Mouse (Mus musculus) neural tube, embryonic 11.5 days (tissue): Measurements from ENCODE around the gene Six2. TPM values are rescaled to one million over a fixed set of nuclear protein-coding genes. Genes with fewer than 3 reads are reported as not detected.

Experiments
- ATAC-seq: fragments of 200-750 bp; cut with Nextera tagmentation; 2 replicates; pipeline ENCODE4 v1.8.0; 2017; ENCODE audit warnings: moderate number of reproducible peaks, mild to moderate bottlenecking, moderate TSS enrichment, moderate library complexity; ENCODE audit not compliant: insufficient read depth, low FRiP score, low TSS enrichment
- DNase-seq: peaks from one replicate; pipeline ENCODE4 v3.0.0-alpha.2; 2015; ENCODE audit warnings: low spot score
- H3K27ac ChIP-seq: fragments of 300-500 bp; sonication (generic); 2 replicates; pipeline ENCODE4 v1.5.1; 2014; ENCODE audit warnings: low read depth, mild to moderate bottlenecking, low read length
- H3K27me3 ChIP-seq: fragments of 300-500 bp; sonication (generic); 2 replicates; pipeline ENCODE4 v1.6.1; 2014; ENCODE audit warnings: mild to moderate bottlenecking, low read length, mixed read lengths; ENCODE audit not compliant: control insufficient read depth, insufficient read depth
- H3K36me3 ChIP-seq: fragments of 300-500 bp; sonication (generic); 2 replicates; pipeline ENCODE4 v1.6.1; 2014; ENCODE audit warnings: mild to moderate bottlenecking, low read length, moderate library complexity, mixed read lengths; ENCODE audit not compliant: control insufficient read depth, insufficient read depth
- H3K4me1 ChIP-seq: fragments of 300-500 bp; sonication (generic); 2 replicates; pipeline ENCODE4 v1.6.1; 2014; ENCODE audit warnings: low read length, mixed read lengths; ENCODE audit not compliant: control insufficient read depth, insufficient read depth
- H3K4me2 ChIP-seq: fragments of 300-500 bp; sonication (generic); 2 replicates; pipeline ENCODE4 v1.6.1; 2014; ENCODE audit warnings: low read depth, mild to moderate bottlenecking, moderate library complexity
- H3K4me3 ChIP-seq: fragments of 300-500 bp; sonication (generic); 2 replicates; pipeline ENCODE4 v1.5.1; 2014; ENCODE audit warnings: low read depth, low read length
- H3K9ac ChIP-seq: fragments of 300-500 bp; sonication (generic); 2 replicates; pipeline ENCODE4 v1.6.1; 2014; ENCODE audit warnings: mild to moderate bottlenecking, low read length
- H3K9me3 ChIP-seq: fragments of 300-500 bp; sonication (generic); 2 replicates; pipeline ENCODE4 v1.6.1; 2016; ENCODE audit warnings: low read length; ENCODE audit not compliant: control insufficient read depth
- WGBS: fragments of 180-500 bp; shearing (Covaris S2); extraction: QIAGEN DNeasy Blood & Tissue Kit; methylation state at CpG from one replicate; pipeline ENCODE4 v1.1.7; 2014; 5-methylcytosine and 5-hydroxymethylcytosine counted together
- polyA plus RNA-seq: library from polyadenylated mRNA; unstranded; fragments of >200 nt; fragmentation: Nextera tagmentation; extraction: Ambion mirVana; gene quantifications from 2 replicates; pipeline ENCODE4 v1.2.1, GENCODE M21; 2014

Gene Six2
- 1.5 and 2.1 TPM in 2 replicates for polyA plus RNA-seq

DNA sequence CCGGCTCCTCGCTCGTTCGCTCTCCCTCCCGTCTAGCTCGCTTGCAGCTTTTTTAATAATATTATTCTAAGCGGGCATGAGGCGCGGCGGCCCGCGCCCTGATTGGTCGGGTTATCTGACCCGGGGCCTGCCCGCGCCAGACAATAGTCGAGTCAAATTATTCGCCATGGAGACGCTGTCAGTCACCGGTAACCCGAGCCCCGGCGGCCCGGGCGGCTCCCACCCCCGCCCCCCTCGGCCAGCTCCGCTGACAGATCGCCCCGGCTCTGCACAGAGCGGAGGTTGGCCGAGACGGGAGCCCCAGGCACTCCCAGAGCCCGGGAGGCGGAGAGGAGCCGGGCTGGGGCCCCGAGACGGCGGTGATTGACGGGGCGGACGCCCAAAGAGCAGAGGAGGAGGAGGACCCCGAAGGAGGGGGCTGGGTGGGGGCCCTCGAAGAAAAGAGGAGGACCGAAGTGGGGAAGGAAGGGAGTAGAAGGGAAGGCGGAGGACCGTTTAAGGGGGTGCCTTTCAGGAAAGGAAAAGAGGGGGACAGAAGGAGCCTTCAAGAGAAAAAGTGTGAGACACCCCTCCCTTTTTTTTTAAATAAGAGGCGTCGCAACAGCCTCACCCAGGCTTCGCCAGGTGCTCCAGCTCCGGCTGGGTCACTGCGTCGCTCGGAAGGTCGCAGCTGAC, at the start of gene Six2:
TSS of gene Six2 (minus strand) at position 39 of the 675 bp plus-strand sequence.
- Histone ChIP-seq H3K27me3 (peaks cover 91% of the 10 kb centered on the region), H3K4me2 (peak within 1 kb of the TSS; percentile 58), H3K9me3 (no peaks in the 10 kb centered on the region), H3K4me1 (peaks cover 10% of the 10 kb centered on the region; the same call in 1 of the 2 replicates), H3K4me3 (peak within 1 kb of the TSS; percentile 39), H3K36me3 (no peaks in the 10 kb centered on the region), H3K9ac (no peak within 1 kb of the TSS), H3K27ac (no peak within 1 kb of the TSS)
- ATAC-seq: peak; percentile 89
- under 1% methylated on average over 52 of the region's 55 CpGs for WGBS
- DNase-seq: peak; percentile 93

GRCm38 (mm10) chr17:85737090-85737780, 49.2 kb upstream of the Six2 start:
- no peaks in the 10 kb centered on the region for H3K27me3 ChIP-seq
- no peaks in the 10 kb centered on the region for H3K9me3 ChIP-seq
- no peak overlapping the region for H3K4me3 ChIP-seq
- ATAC-seq: no peak
- no peaks in the 10 kb centered on the region for H3K36me3 ChIP-seq
- H3K9ac ChIP-seq: no peak overlapping the region
- no peak overlapping the region for H3K27ac ChIP-seq
- no peak overlapping the region for H3K4me2 ChIP-seq
- DNase-seq: peak; percentile 40
- H3K4me1 ChIP-seq: no peaks in the 10 kb centered on the region
- 36% methylated on average over 16 of the region's 19 CpGs for WGBS

DNA sequence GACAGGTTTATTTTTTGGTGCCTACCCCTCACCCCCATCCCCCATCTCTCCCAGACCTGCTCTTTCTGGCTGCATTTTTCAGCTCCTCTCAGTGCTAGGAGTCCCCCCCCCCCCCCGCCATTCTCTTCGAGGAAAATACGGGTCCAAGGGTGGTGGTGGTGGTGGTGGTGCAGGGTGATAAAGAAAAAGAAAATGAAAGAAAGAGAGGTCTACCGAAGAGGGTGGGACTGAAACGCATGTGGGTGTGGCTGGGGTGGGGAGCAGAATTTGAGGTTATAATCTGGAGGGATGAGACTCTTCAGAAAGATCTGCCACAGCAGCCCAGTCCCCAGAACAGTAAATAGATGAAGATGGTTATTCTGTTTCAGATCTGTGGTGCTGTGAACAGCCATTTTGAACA, 43.3 kb upstream of the Six2 start:
- no peak for ATAC-seq
- 92% methylated on average over 5 of the region's 5 CpGs for WGBS

GRCm38 (mm10) chr17:85730231-85731015, 42.3 kb upstream of the Six2 start:
- no peak overlapping the region for H3K4me3 ChIP-seq
- H3K4me1 ChIP-seq: no peaks in the 10 kb centered on the region
- no peaks in the 10 kb centered on the region for H3K9me3 ChIP-seq
- ATAC-seq: no peak
- no peak for DNase-seq
- no peak overlapping the region for H3K4me2 ChIP-seq
- no peaks in the 10 kb centered on the region for H3K27me3 ChIP-seq
- no peaks in the 10 kb centered on the region for H3K36me3 ChIP-seq
- no peak overlapping the region for H3K9ac ChIP-seq
- WGBS: 81% methylated on average over 12 of the region's 12 CpGs
- no peak overlapping the region for H3K27ac ChIP-seq

More for the DNA sequence above, 43.3 kb upstream of the Six2 start:
- Histone ChIP-seq H3K4me3 (no peak overlapping the region), H3K27ac (no peak overlapping the region), H3K9ac (no peak overlapping the region), H3K4me2 (no peak overlapping the region), H3K36me3 (no peaks in the 10 kb centered on the region), H3K9me3 (no peaks in the 10 kb centered on the region), H3K4me1 (no peaks in the 10 kb centered on the region), H3K27me3 (no peaks in the 10 kb centered on the region)
- no peak for DNase-seq

GRCm38 (mm10) chr17:85728071-85728718, 40.1 kb upstream of the Six2 start:
- H3K4me1 ChIP-seq: no peaks in the 10 kb centered on the region
- ATAC-seq: no peak
- no peaks in the 10 kb centered on the region for H3K27me3 ChIP-seq
- no peaks in the 10 kb centered on the region for H3K36me3 ChIP-seq
- DNase-seq: no peak
- H3K9ac ChIP-seq: no peak overlapping the region
- H3K9me3 ChIP-seq: no peaks in the 10 kb centered on the region
- 94% methylated on average over 5 of the region's 5 CpGs for WGBS
- H3K4me2 ChIP-seq: no peak overlapping the region
- no peak overlapping the region for H3K27ac ChIP-seq
- no peak overlapping the region for H3K4me3 ChIP-seq

DNA sequence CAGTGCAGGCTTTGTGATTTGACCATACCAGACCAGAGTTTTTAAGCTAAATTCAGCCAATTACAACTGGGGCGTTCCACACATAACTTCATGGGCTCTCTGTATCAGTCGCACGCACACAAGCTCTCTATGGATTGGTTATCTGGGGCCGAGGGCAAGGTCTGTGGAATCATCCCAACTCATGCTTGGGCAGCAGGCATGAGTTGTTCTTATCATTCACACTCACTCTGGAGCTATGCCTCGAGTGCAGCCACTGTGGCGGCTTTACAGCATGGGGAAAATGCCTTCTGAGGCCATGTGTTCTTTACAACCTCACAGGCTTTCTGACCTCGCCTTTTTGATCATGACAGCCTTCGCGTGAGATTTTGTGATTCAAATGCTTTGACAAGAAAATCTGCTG, 37.9 kb upstream of the Six2 start:
- 88% methylated on average over 9 of the region's 9 CpGs for WGBS
- H3K9ac ChIP-seq: no peak overlapping the region

DNA sequence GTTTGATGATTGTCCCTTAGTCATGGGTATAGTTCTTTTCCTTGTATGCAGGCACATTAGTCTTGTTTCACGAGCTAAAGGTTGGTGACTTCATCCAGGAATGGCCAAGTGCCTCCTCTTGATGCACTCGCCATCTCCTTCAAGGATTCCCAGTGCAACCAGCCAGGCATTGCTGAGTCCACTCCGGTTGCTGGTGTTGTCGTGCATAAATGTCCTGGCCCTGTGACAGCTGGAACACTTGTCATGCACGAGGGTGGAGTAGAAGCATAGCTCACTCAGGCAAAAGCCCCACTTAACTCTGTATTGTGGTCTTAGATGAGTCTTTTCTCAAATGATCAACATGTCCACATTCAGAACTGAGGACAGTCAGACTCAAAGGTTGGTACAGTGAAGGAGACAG, 35.1 kb upstream of the Six2 start:
- ATAC-seq (no peak), DNase-seq (no peak)
- H3K36me3 ChIP-seq: no peaks in the 10 kb centered on the region
- no peak overlapping the region for H3K4me3 ChIP-seq
- no peaks in the 10 kb centered on the region for H3K4me1 ChIP-seq
- no peak overlapping the region for H3K4me2 ChIP-seq
- no peak overlapping the region for H3K27ac ChIP-seq
- H3K27me3 ChIP-seq: no peaks in the 10 kb centered on the region
- 85% methylated on average over 5 of the region's 5 CpGs for WGBS
- no peaks in the 10 kb centered on the region for H3K9me3 ChIP-seq
- no peak overlapping the region for H3K9ac ChIP-seq

More for the DNA sequence above, 37.9 kb upstream of the Six2 start:
- Histone ChIP-seq H3K4me2 (no peak overlapping the region), H3K36me3 (no peaks in the 10 kb centered on the region), H3K4me3 (no peak overlapping the region), H3K9me3 (no peaks in the 10 kb centered on the region), H3K27me3 (no peaks in the 10 kb centered on the region), H3K4me1 (no peaks in the 10 kb centered on the region), H3K27ac (no peak overlapping the region)
- ATAC-seq: no peak
- no peak for DNase-seq

- Histone ChIP-seq H3K9me3 (no peaks in the 10 kb centered on the region), H3K9ac (no peak overlapping the region), H3K27me3 (no peaks in the 10 kb centered on the region), H3K4me1 (no peaks in the 10 kb centered on the region), H3K27ac (no peak overlapping the region), H3K36me3 (no peaks in the 10 kb centered on the region), H3K4me3 (no peak overlapping the region), H3K4me2 (no peak overlapping the region)
- DNase-seq: no peak
- no peak for ATAC-seq
- 63% methylated on average over 7 of the region's 7 CpGs for WGBS
Observed at GRCm38 (mm10) chr17:85717266-85717665, 29.2 kb upstream of the Six2 start.
